Mouse (Mus musculus) limb, embryonic 13.5 days (tissue): ENCODE data around the gene Upk1b. TPM values are rescaled to one million over a fixed set of nuclear protein-coding genes. Genes with fewer than 3 reads are reported as not detected.

Experiments used
- ATAC-seq: fragments of 200-750 bp; cut with Nextera tagmentation; 2 replicates; pipeline ENCODE4 v1.8.0; 2017; ENCODE audit warnings: low read depth, moderate number of reproducible peaks, moderate TSS enrichment; ENCODE audit not compliant: low FRiP score
- H3K27ac ChIP-seq: fragments of 300-500 bp; sonication (generic); 2 replicates; pipeline ENCODE4 v1.5.1; 2015; ENCODE audit warnings: inconsistent platforms, mild to moderate bottlenecking, moderate library complexity
- H3K27me3 ChIP-seq: fragments of 300-500 bp; sonication (generic); 2 replicates; pipeline ENCODE4 v1.6.1; 2015; ENCODE audit warnings: mild to moderate bottlenecking, inconsistent platforms
- H3K36me3 ChIP-seq: fragments of 300-500 bp; sonication (generic); 2 replicates; pipeline ENCODE4 v1.6.1; 2015; ENCODE audit warnings: inconsistent platforms, mild to moderate bottlenecking, moderate library complexity
- H3K4me1 ChIP-seq: fragments of 300-500 bp; sonication (generic); 2 replicates; pipeline ENCODE4 v1.6.1; 2015; ENCODE audit warnings: inconsistent platforms
- H3K4me2 ChIP-seq: fragments of 300-500 bp; sonication (generic); replicated peaks from 2 replicates; pipeline ENCODE4 v1.6.1; 2015; ENCODE audit warnings: inconsistent platforms, mild to moderate bottlenecking, moderate library complexity
- H3K4me3 ChIP-seq: fragments of 300-500 bp; sonication (generic); 2 replicates; pipeline ENCODE4 v1.5.1; 2015; ENCODE audit warnings: moderate library complexity, mild to moderate bottlenecking, inconsistent platforms
- H3K9ac ChIP-seq: fragments of 300-500 bp; sonication (generic); 2 replicates; pipeline ENCODE4 v1.6.1; 2015; ENCODE audit warnings: mild to moderate bottlenecking, inconsistent platforms
- H3K9me3 ChIP-seq: fragments of 300-500 bp; sonication (generic); 2 replicates; pipeline ENCODE4 v1.6.1; 2016; ENCODE audit warnings: inconsistent platforms
- WGBS: fragments of 180-500 bp; shearing (Covaris S2); methylation state at CpG from one replicate; pipeline ENCODE4 v1.1.7; 2015; 5-methylcytosine and 5-hydroxymethylcytosine counted together
- polyA plus RNA-seq: library from polyadenylated mRNA; unstranded; fragments of >200 nt; fragmentation: Nextera tagmentation; extraction: Ambion mirVana; gene quantifications from 2 replicates; pipeline ENCODE4 v1.2.1, GENCODE M21; 2015

Gene Upk1b
- polyA plus RNA-seq, 1 experiment from 2014 or later, result 12.1 TPM

GRCm38 (mm10) chr16:38760834-38761375 lies 39.2 kb downstream of the Upk1b start:
- no peak for ATAC-seq
- H3K4me2 ChIP-seq, result no peak overlapping the region
- H3K9me3 ChIP-seq, result no peaks in the 10 kb centered on the region; the same call in 1 of the 2 replicates
- no peak overlapping the region for H3K27ac ChIP-seq
- H3K27me3 ChIP-seq, result no peaks in the 10 kb centered on the region
- no peak overlapping the region for H3K4me3 ChIP-seq
- 56% methylated on average over 6 of the region's 6 CpGs for WGBS
- H3K4me1 ChIP-seq, result peaks cover 28% of the 10 kb centered on the region
- no peak overlapping the region for H3K9ac ChIP-seq
- peaks cover 58% of the 10 kb centered on the region for H3K36me3 ChIP-seq

DNA sequence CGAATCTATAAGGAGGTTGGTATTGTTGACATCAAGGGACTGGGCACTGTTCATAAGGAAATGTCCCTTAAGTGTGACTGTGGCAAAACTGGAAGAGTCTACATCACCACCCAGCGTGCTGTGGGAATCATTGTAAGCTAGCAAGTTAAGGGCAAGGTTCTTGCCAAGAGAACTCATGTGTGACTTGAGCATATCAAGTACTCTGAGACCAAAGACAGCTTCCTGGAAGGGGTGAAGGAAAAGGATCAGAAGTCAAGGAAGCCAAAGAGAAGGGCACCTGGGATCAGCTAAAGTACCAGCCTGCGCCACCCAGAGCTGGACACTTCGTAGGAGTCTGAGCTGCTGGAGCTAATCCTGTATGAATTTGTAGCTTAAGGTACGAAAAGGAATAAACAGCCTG lies 39.9 kb downstream of the Upk1b start:
- H3K27me3 ChIP-seq, result no peaks in the 10 kb centered on the region
- 92% methylated on average over 5 of the region's 5 CpGs for WGBS
- ATAC-seq, result no peak
- peaks cover 35% of the 10 kb centered on the region for H3K4me1 ChIP-seq
- H3K4me3 ChIP-seq, result no peak overlapping the region
- H3K9ac ChIP-seq, result no peak overlapping the region
- no peaks in the 10 kb centered on the region; the same call in 1 of the 2 replicates for H3K9me3 ChIP-seq
- H3K27ac ChIP-seq, result no peak overlapping the region
- H3K4me2 ChIP-seq, result no peak overlapping the region
- peaks cover 56% of the 10 kb centered on the region for H3K36me3 ChIP-seq

- peaks cover 52% of the 10 kb centered on the region for H3K36me3 ChIP-seq
- H3K4me1 ChIP-seq, result peaks cover 38% of the 10 kb centered on the region
- H3K4me2 ChIP-seq, result no peak overlapping the region
- no peaks in the 10 kb centered on the region; the same call in 1 of the 2 replicates for H3K9me3 ChIP-seq
- no peaks in the 10 kb centered on the region for H3K27me3 ChIP-seq
- no peak overlapping the region for H3K9ac ChIP-seq
- WGBS, result 74% methylated on average over 12 of the region's 12 CpGs
- H3K27ac ChIP-seq, result peak overlapping the region; percentile 6; the same call in 1 of the 2 replicates
- no peak overlapping the region for H3K4me3 ChIP-seq
- ATAC-seq, result no peak
Measured at GRCm38 (mm10) chr16:38758104-38758861, 41.8 kb downstream of the Upk1b start.

DNA sequence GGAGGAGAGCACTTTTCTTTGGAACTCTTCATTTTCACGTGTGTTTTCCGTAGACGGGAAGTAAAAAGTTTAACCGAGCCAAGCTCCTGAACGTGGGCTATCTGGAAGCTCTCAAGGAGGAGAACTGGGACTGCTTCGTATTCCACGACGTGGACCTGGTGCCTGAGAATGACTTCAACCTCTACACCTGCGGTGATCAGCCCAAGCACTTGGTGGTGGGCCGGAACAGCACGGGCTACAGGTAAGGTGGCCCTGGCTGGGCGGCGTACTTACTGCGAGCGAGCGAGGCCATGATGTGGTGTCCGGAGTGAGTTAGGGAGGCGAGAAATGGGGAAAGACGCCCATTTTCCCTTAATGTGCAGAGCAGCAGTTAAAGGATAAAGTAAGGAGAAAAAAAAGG lies 42.5 kb downstream of the Upk1b start:
- Histone ChIP-seq H3K9me3 (no peaks in the 10 kb centered on the region; the same call in 1 of the 2 replicates), H3K4me1 (peaks cover 44% of the 10 kb centered on the region), H3K9ac (no peak overlapping the region), H3K4me3 (no peak overlapping the region), H3K27ac (no peak overlapping the region), H3K36me3 (peaks cover 46% of the 10 kb centered on the region), H3K4me2 (no peak overlapping the region), H3K27me3 (no peaks in the 10 kb centered on the region)
- no peak for ATAC-seq
- 92% methylated on average over 19 of the region's 19 CpGs for WGBS

- Histone ChIP-seq H3K4me3 (no peak overlapping the region), H3K36me3 (peaks cover 40% of the 10 kb centered on the region), H3K27ac (no peak overlapping the region), H3K4me1 (peaks cover 47% of the 10 kb centered on the region), H3K9ac (no peak overlapping the region), H3K4me2 (no peak overlapping the region), H3K27me3 (no peaks in the 10 kb centered on the region), H3K9me3 (no peaks in the 10 kb centered on the region; the same call in 1 of the 2 replicates)
- no peak for ATAC-seq
- WGBS, result 62% methylated on average over 4 of the region's 4 CpGs
Measured at GRCm38 (mm10) chr16:38756572-38756971, 43.6 kb downstream of the Upk1b start.

DNA sequence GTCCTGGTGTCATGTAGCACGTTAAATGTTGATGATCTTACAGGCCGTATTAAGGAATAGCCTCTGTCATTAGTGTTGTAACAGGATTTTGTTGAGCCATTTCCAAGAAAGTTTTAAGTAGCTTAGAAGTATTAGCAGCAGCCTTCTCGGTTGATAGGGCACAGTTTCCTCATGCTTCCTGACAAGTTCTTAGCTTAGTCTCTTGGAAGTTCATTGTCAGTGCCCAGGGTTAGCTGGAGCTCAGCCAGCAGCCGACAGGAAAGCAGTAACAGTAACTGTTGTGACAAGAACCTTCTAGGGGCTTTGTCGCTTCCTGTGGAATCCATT lies 44.0 kb downstream of the Upk1b start:
- Histone ChIP-seq H3K27me3 (no peaks in the 10 kb centered on the region), H3K4me3 (no peak overlapping the region), H3K4me1 (peaks cover 49% of the 10 kb centered on the region), H3K27ac (peak overlapping the region; percentile 33; the same call in 1 of the 2 replicates), H3K36me3 (peaks cover 40% of the 10 kb centered on the region), H3K9ac (no peak overlapping the region), H3K4me2 (0 out of 2 replicates have a peak overlapping the region, but pooled peaks have one; percentile 21), H3K9me3 (no peaks in the 10 kb centered on the region; the same call in 1 of the 2 replicates)
- 17% methylated on average over 5 of the region's 5 CpGs for WGBS
- ATAC-seq, result no peak

GRCm38 (mm10) chr16:38755452-38756176 lies 44.5 kb downstream of the Upk1b start:
- no peak for ATAC-seq
- H3K9me3 ChIP-seq, result no peaks in the 10 kb centered on the region; the same call in 1 of the 2 replicates
- peaks cover 50% of the 10 kb centered on the region for H3K4me1 ChIP-seq
- H3K9ac ChIP-seq, result no peak overlapping the region
- peak overlapping the region; percentile 33; the same call in 1 of the 2 replicates for H3K27ac ChIP-seq
- no peak overlapping the region for H3K4me3 ChIP-seq
- WGBS, result 34% methylated on average over 7 of the region's 7 CpGs
- H3K27me3 ChIP-seq, result no peaks in the 10 kb centered on the region
- H3K4me2 ChIP-seq, result 0 out of 2 replicates have a peak overlapping the region, but pooled peaks have one; percentile 21
- peaks cover 35% of the 10 kb centered on the region for H3K36me3 ChIP-seq

- H3K9ac ChIP-seq, result no peak overlapping the region
- H3K9me3 ChIP-seq, result no peaks in the 10 kb centered on the region; the same call in 1 of the 2 replicates
- peak; percentile 72 for ATAC-seq
- H3K27me3 ChIP-seq, result no peaks in the 10 kb centered on the region
- no peak overlapping the region for H3K27ac ChIP-seq
- H3K4me1 ChIP-seq, result peaks cover 49% of the 10 kb centered on the region
- H3K36me3 ChIP-seq, result peaks cover 18% of the 10 kb centered on the region
- WGBS, result 11% methylated on average over 11 of the region's 11 CpGs
- H3K4me3 ChIP-seq, result no peak overlapping the region
- H3K4me2 ChIP-seq, result no peak overlapping the region
Measured at GRCm38 (mm10) chr16:38753631-38754030, 46.5 kb downstream of the Upk1b start.

GRCm38 (mm10) chr16:38750803-38751202 lies 49.3 kb downstream of the Upk1b start:
- Histone ChIP-seq H3K9me3 (no peaks in the 10 kb centered on the region), H3K36me3 (peaks cover 9% of the 10 kb centered on the region), H3K4me2 (no peak overlapping the region), H3K4me3 (no peak overlapping the region), H3K27me3 (no peaks in the 10 kb centered on the region), H3K27ac (no peak overlapping the region), H3K4me1 (peaks cover 35% of the 10 kb centered on the region), H3K9ac (no peak overlapping the region)
- WGBS, result 43% methylated on average over 6 of the region's 6 CpGs
- ATAC-seq, result no peak

DNA sequence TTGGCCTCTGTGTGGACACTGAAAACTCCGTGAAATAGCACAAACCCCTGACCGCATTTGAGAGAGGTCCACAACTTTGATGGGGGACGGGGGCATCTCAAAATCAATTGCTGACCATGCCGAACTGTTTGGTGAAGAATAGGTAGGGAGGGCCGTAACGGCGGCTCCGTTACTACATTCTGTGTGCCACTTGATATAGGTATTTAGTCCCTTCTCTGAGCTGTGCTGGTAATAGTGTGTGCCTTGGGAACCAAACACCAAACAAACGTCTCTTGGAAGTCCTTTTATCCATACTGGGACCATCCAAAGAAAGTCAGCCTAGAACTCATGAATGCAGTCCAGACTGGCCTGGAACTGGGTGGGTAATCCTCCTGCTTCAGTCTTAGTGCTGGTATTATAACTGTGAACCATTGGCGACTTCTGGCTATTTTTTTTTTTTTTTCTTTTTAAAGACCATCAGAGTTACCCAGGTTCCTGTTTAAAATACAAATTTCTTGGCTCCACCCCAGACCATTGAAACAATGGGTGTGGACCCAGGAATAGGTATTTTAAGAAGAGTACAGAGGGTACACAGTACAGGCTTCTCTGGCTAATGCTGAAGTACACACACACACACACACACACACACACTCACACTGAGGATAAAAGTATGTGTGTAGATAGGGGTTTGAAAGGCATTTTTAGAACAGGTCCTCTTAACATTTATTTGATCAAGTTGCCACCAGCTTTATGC lies 56.0 kb downstream of the Upk1b start:
- H3K27me3 ChIP-seq, result no peaks in the 10 kb centered on the region
- peaks cover 4% of the 10 kb centered on the region; the same call in 1 of the 2 replicates for H3K36me3 ChIP-seq
- H3K9ac ChIP-seq, result no peak overlapping the region
- no peaks in the 10 kb centered on the region for H3K9me3 ChIP-seq
- WGBS, result 86% methylated on average over 10 of the region's 10 CpGs
- ATAC-seq, result no peak
- no peak overlapping the region for H3K4me3 ChIP-seq
- H3K27ac ChIP-seq, result no peak overlapping the region
- H3K4me2 ChIP-seq, result no peak overlapping the region
- H3K4me1 ChIP-seq, result no peaks in the 10 kb centered on the region

DNA sequence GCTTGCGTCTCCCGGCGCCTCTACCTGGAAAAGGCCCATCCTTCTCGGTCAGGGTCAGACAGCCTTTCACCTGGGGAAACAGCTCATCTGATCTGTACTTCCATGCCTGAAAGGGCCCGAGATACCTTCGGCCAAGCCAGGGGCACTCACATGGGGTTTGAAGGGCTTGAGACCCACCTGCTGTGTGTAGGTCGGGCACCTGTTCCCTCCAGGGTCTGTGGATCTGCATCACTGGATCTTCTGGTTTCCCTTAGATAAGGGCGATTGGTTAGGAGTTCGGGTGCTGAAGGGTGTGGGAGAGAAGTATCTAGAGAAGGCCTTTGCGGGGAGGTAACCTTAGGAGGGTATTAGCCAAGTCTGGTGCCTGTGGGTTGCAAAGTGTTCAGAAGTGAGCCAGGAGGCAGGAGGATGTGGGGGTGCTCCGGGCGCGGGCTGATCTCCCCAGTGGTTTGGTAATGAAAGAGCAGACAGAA lies 57.4 kb downstream of the Upk1b start:
- 0% methylated on average over 13 of the region's 13 CpGs for WGBS
- Histone ChIP-seq H3K4me2 (peak overlapping the region; percentile 83), H3K36me3 (peaks cover 4% of the 10 kb centered on the region; the same call in 1 of the 2 replicates), H3K27ac (peak overlapping the region; percentile 78; the same call in 1 of the 2 replicates), H3K4me1 (no peaks in the 10 kb centered on the region), H3K9me3 (no peaks in the 10 kb centered on the region), H3K27me3 (no peaks in the 10 kb centered on the region), H3K4me3 (peak overlapping the region; percentile 83), H3K9ac (peak overlapping the region; percentile 89)
- peak; percentile 66 for ATAC-seq
